Mouse (Mus musculus): ENCODE measurements at regions not wholly inside any gene's neighbourhood (a gene's known extent, or its start where the extent isn't known, plus 50 kb on each side); places are given as distances from the start of the nearest gene placed in this dataset.

DNA sequence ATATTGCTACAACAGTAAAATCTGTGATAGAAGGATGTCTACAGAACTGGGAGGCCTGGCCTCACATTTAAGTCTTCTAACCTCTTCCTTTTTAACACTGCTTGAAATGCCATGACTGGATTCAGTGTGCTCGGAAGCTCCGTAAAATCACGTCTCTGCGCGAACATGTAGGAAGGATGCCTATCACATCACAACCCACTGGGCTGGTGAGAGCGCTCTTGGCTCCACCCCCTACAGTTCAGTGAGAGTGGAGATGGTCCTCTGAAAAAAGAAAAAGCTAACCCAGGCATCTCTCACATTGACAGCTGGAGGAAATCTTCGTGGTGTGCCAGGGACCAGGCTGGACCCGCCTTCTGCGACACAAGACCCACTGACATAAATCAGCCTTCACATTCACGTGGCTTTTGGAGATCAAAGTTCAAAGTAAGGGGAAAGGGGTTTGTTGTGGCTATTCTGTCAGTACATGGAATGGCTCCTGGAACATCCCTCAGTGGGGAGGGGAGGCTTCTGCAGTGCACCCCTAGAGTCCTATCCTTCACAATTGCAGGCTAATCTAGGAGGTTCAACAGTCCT lies 230.8 kb upstream of the Jmjd1c start:
- Histone ChIP-seq H3K4me2 (no peak overlapping the region), H3K4me3 (replicated peaks) (no peak overlapping the region), H3K9me3 (replicated peaks) (no peaks in the 10 kb centered on the region), H3K27ac (replicated peaks) (no peak overlapping the region), H3K9ac (replicated peaks) (no peak overlapping the region), H3K36me3 (no peaks in the 10 kb centered on the region), H3K4me1 (no peaks in the 10 kb centered on the region), H3K27me3 (replicated peaks) (no peaks in the 10 kb centered on the region)
- WGBS, result 78% methylated on average over 10 of the region's 10 CpGs
- no peak for ATAC-seq (ENCODE audit: low FRiP score)

DNA sequence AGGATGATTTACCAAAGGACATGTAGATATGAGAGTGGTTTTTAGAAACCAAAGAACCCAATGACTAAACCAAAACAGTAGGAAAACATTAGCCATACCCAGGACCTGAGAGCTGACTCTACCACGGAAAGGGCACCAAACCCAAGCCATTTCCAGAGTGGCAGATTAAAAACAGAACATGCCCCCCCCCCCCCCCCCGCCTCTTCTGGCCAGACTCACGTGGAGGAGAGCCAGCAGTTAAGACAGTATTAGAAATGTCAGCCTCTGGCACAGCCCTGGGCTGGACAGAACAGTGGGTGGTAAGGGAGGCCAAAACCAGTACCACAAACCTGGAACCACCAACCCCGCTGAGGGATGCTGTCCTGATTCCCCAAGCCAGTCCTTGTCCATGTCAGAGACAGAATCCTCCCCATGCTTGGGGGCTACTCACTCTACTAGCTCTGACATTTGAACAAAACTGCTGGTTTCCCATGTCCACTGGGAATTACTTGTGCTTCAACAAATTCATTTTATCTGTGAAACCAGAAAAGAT lies 224.7 kb upstream of the Jmjd1c start:
- H3K4me1 ChIP-seq, result no peaks in the 10 kb centered on the region
- no peak overlapping the region for H3K9ac ChIP-seq (replicated peaks)
- no peaks in the 10 kb centered on the region for H3K27me3 ChIP-seq (replicated peaks)
- H3K9me3 ChIP-seq (replicated peaks), result no peaks in the 10 kb centered on the region
- no peak overlapping the region for H3K27ac ChIP-seq (replicated peaks)
- H3K36me3 ChIP-seq, result no peaks in the 10 kb centered on the region
- H3K4me2 ChIP-seq, result no peak overlapping the region
- 77% methylated on average over 3 of the region's 4 CpGs for WGBS
- no peak overlapping the region for H3K4me3 ChIP-seq (replicated peaks)
- ATAC-seq (ENCODE audit: low FRiP score), result no peak

DNA sequence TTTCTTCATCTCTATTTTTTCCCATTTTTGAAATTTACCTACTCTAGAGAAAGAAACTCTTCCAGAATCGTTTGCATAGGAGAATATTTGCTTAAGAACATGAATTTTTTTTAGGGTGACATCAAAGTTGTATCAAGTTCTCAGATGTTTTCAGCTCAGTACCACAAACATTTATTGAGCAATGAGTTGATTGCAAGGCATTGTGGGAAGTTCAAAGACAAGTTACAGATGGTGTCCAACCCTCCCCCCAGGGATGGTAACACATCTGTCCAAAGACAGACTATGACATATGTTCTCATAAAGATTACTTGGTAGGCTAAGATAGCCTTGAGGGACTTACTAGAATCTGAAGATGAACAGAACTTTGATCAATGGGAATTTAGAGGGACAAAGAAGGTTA lies 224.3 kb upstream of the Jmjd1c start:
- no peak for ATAC-seq (ENCODE audit: low FRiP score)
- Histone ChIP-seq H3K4me2 (no peak overlapping the region), H3K27ac (replicated peaks) (no peak overlapping the region), H3K9ac (replicated peaks) (no peak overlapping the region), H3K4me3 (replicated peaks) (no peak overlapping the region), H3K9me3 (replicated peaks) (no peaks in the 10 kb centered on the region), H3K36me3 (no peaks in the 10 kb centered on the region), H3K4me1 (no peaks in the 10 kb centered on the region), H3K27me3 (replicated peaks) (no peaks in the 10 kb centered on the region)
- 64% methylated on average over 1 of the region's 1 CpGs for WGBS

DNA sequence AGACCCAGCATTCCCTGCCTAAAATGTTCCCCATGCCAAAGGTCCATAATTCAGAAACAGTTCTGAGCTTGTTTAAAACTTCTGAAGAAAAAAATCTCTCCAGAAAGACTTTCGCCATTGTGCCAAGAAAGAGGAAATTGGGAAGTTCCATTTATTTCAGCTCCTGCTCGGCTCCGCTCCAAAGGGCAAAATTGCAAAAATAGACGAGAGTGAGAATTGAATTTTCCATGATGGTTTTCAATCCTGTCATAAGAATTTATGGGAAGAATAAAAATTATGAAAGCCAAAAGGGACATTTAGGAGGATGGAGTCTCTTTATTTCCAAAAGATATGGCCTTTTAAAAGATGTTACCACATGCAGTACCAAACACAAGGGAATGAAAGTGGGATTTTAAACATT lies 222.5 kb upstream of the Jmjd1c start:
- no peak overlapping the region for H3K4me3 ChIP-seq (replicated peaks)
- no peaks in the 10 kb centered on the region for H3K36me3 ChIP-seq
- no peaks in the 10 kb centered on the region for H3K4me1 ChIP-seq
- WGBS, result 89% methylated on average over 4 of the region's 4 CpGs
- no peaks in the 10 kb centered on the region for H3K27me3 ChIP-seq (replicated peaks)
- H3K27ac ChIP-seq (replicated peaks), result no peak overlapping the region
- no peak for ATAC-seq (ENCODE audit: low FRiP score)
- H3K4me2 ChIP-seq, result no peak overlapping the region
- no peak overlapping the region for H3K9ac ChIP-seq (replicated peaks)
- no peaks in the 10 kb centered on the region for H3K9me3 ChIP-seq (replicated peaks)

DNA sequence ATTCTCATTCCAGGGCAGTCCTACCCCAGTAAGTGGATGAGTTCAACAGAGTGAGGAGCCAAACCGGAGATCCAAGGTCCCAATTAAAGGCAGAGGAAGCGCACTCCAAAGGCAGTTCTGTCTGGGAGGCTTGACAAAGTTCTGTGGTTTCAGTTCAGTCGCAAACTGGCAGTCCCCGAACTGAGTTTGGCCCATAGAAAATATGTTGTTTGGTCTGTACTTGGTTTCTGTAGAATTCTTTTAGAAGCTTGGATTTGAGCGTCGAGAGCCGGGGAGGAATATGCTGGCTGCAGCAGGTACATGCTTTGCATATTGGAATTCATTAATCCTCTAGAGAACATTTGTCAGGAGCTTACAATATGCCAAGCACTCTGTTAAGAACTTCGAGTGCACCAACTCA lies 216.9 kb upstream of the Jmjd1c start:
- no peaks in the 10 kb centered on the region for H3K4me1 ChIP-seq
- H3K9me3 ChIP-seq (replicated peaks), result no peaks in the 10 kb centered on the region
- H3K4me3 ChIP-seq (replicated peaks), result no peak overlapping the region
- H3K27ac ChIP-seq (replicated peaks), result no peak overlapping the region
- no peaks in the 10 kb centered on the region for H3K27me3 ChIP-seq (replicated peaks)
- no peak overlapping the region for H3K4me2 ChIP-seq
- ATAC-seq (ENCODE audit: low FRiP score), result no peak
- 75% methylated on average over 8 of the region's 8 CpGs for WGBS
- H3K36me3 ChIP-seq, result no peaks in the 10 kb centered on the region
- H3K9ac ChIP-seq (replicated peaks), result no peak overlapping the region

DNA sequence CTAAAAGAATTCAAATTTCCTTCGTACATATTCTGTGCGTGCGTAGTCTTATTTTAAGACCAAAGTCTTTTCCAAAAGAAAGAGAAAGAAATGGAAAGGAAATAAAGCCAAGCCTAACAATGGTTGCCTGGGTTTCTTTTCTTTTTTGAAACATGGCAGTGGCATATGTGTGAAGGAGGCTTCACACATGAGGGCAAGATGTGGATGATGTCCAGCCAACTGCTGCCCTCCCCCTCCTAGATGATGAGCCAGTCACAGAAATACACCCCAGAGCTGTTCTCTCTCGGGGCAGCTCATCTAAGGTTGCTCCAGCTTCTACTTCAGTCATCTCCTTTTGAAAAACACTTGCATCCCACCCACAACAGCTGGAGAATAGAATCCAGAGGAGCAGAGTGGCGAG lies 213.1 kb upstream of the Jmjd1c start:
- H3K9me3 ChIP-seq (replicated peaks), result no peaks in the 10 kb centered on the region
- WGBS, result 90% methylated on average over 5 of the region's 5 CpGs
- no peak overlapping the region for H3K4me3 ChIP-seq (replicated peaks)
- no peaks in the 10 kb centered on the region for H3K27me3 ChIP-seq (replicated peaks)
- H3K27ac ChIP-seq (replicated peaks), result no peak overlapping the region
- ATAC-seq (ENCODE audit: low FRiP score), result no peak
- no peak overlapping the region for H3K4me2 ChIP-seq
- H3K4me1 ChIP-seq, result no peaks in the 10 kb centered on the region
- no peaks in the 10 kb centered on the region for H3K36me3 ChIP-seq
- no peak overlapping the region for H3K9ac ChIP-seq (replicated peaks)

DNA sequence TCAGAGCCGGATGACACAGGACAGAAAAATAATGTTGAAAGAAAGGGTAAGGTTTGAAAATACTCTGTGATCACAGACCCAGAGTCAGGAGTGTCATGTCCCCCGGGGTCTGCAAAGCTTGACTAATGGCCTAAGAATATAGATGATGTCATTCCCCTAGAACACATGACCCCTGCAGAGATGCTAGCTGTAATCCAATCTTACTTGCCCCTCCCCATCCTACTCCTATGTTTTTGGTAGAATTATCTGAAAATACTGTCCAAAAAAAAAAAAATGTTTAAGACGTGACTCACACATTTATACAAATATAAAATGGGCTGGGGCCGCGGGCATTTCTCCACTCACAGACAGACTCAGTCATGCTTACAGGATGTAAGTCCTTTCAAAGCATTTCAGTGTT lies 210.3 kb upstream of the Jmjd1c start:
- H3K9ac ChIP-seq (replicated peaks), result no peak overlapping the region
- no peak for ATAC-seq (ENCODE audit: low FRiP score)
- H3K4me3 ChIP-seq (replicated peaks), result no peak overlapping the region
- H3K9me3 ChIP-seq (replicated peaks), result no peaks in the 10 kb centered on the region
- no peaks in the 10 kb centered on the region for H3K4me1 ChIP-seq
- WGBS, result 76% methylated on average over 5 of the region's 5 CpGs
- no peaks in the 10 kb centered on the region for H3K36me3 ChIP-seq
- H3K27ac ChIP-seq (replicated peaks), result no peak overlapping the region
- H3K27me3 ChIP-seq (replicated peaks), result no peaks in the 10 kb centered on the region
- no peak overlapping the region for H3K4me2 ChIP-seq

DNA sequence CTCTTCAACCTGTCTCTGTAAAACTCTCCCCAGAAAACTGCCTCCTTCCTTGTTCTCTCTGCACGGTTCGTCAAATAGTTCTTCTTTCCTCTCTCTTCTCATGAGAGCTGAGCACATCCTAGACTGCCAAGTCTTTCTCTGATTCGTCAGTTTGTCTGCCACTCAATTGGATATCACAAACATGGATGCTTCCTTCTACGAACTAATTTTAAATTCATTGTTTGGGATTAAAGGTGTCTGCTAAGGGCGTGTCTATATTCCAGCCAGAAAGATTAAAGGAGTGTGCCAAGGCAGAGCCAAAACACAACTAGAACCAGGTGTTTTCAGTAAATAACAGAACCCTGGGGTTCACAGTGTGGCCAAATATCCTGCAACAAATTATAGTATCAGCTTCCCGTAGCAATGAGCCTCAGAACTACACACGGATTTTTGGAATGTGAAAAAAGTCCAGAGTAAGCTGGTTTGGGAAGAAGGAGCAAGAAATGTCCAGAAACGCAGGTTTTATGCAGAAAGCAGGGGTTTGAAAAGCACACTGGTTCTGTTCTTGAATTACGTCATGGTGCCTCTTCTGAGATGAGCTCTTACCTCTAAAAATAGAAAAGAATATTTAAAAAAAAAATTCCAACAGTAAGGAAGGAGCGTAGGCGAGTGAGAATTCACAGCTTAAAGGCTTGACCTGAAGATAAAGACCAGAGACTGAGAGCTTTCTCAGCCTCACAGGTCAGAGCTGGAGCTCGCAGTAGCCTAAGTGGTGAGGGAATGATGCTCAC lies 206.0 kb upstream of the Jmjd1c start:
- Histone ChIP-seq H3K4me1 (no peaks in the 10 kb centered on the region), H3K9me3 (replicated peaks) (no peaks in the 10 kb centered on the region), H3K36me3 (no peaks in the 10 kb centered on the region), H3K27me3 (replicated peaks) (no peaks in the 10 kb centered on the region), H3K9ac (replicated peaks) (no peak overlapping the region), H3K4me2 (no peak overlapping the region), H3K27ac (replicated peaks) (no peak overlapping the region), H3K4me3 (replicated peaks) (no peak overlapping the region)
- ATAC-seq (ENCODE audit: low FRiP score), result no peak
- WGBS, result 89% methylated on average over 12 of the region's 12 CpGs

DNA sequence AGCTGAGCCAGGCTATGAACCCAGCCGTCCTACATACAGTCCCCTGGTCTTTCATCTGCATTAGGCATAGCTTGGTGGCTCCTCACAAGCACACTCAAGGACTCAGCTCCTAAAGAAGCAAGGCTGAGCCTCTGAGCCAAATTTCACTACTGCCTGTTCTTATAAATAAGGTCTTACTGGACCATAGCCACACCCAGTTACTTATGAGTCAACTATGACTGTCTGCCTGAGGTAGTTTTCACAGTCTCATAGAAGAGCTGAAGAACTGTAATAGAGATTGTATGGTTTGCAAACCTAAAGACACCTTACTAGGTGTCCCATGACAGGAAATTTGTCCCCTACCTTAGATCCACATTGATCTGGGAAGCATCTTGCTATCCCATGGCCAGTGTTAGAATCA lies 204.1 kb upstream of the Jmjd1c start:
- H3K4me2 ChIP-seq, result no peak overlapping the region
- 97% methylated on average over 1 of the region's 1 CpGs for WGBS
- H3K27ac ChIP-seq (replicated peaks), result no peak overlapping the region
- ATAC-seq (ENCODE audit: low FRiP score), result no peak
- no peaks in the 10 kb centered on the region for H3K36me3 ChIP-seq
- H3K27me3 ChIP-seq (replicated peaks), result no peaks in the 10 kb centered on the region
- H3K9ac ChIP-seq (replicated peaks), result no peak overlapping the region
- H3K4me1 ChIP-seq, result no peaks in the 10 kb centered on the region
- no peak overlapping the region for H3K4me3 ChIP-seq (replicated peaks)
- H3K9me3 ChIP-seq (replicated peaks), result no peaks in the 10 kb centered on the region

DNA sequence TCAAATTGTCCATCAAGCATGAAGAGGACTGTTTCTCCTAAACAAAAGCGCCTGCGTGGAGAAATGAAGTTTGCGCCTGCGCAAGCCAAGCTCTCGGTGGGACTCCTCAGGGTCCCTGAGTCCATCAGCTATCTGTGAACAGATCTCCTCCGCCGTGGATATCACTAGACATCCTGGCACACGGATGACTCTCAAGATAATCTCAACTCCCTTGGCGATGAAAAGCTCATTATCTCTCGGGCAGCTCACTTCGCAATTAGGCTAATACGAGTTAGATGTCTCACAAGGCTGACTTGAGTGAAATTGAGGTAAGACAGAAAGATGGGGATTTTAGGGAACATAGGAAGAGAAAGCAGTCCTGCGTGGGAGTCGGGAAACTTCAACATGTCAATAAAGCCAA lies 202.1 kb upstream of the Jmjd1c start:
- no peaks in the 10 kb centered on the region for H3K27me3 ChIP-seq (replicated peaks)
- H3K27ac ChIP-seq (replicated peaks), result no peak overlapping the region
- H3K4me2 ChIP-seq, result no peak overlapping the region
- no peaks in the 10 kb centered on the region for H3K36me3 ChIP-seq
- H3K9me3 ChIP-seq (replicated peaks), result no peaks in the 10 kb centered on the region
- H3K4me3 ChIP-seq (replicated peaks), result no peak overlapping the region
- no peak overlapping the region for H3K9ac ChIP-seq (replicated peaks)
- no peak for ATAC-seq (ENCODE audit: low FRiP score)
- H3K4me1 ChIP-seq, result peaks cover 13% of the 10 kb centered on the region
- 73% methylated on average over 14 of the region's 14 CpGs for WGBS

DNA sequence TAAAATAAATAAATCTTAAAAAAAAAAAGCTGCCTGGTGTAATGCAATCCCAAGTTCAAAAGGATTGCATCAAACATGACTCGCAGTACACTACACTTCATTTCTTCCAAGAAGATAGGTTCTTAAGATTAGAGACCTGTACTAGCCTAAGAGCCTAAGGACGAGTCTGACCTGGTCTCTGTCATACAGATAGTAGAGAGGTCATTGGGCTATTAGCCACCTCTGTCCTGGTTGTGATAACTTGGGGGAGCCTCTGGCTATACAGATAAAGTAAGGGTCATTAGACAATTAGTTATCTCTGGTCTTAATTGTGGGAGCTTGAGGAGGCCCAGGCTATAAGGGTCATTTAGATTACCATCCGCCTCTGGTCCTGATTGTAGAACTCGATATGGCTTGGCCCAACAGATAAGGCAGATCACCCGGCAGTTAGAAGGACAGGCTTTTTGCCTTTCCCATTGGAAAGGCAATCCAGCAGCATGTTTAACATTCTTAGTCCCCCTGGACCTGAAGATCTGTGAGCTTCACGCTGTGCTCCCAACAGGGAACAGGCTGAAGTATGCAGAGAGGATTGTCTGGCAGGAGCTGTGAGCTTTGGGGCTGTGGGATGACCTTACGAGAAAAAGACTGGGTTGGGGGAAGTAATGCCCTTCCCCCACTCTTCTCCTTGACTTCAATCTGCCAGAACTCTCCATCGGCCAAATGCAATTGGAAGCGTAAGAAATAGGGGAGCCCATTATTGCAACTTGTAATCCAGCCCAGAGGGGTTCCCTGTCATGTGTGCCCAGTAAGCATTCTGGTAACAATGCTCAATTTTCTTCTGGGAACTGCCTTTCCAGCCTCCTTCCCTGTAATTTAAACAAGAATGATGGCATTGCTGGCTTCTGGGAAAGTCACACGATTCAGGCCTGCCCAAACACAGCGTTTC lies 199.0 kb upstream of the Jmjd1c start:
- no peak for ATAC-seq (ENCODE audit: low FRiP score)
- H3K4me3 ChIP-seq (replicated peaks), result no peak overlapping the region
- H3K36me3 ChIP-seq, result no peaks in the 10 kb centered on the region
- no peak overlapping the region for H3K9ac ChIP-seq (replicated peaks)
- no peak overlapping the region for H3K4me2 ChIP-seq
- WGBS, result 26% methylated on average over 11 of the region's 11 CpGs
- H3K27me3 ChIP-seq (replicated peaks), result no peaks in the 10 kb centered on the region
- no peak overlapping the region for H3K27ac ChIP-seq (replicated peaks)
- H3K4me1 ChIP-seq, result peaks cover 27% of the 10 kb centered on the region
- no peaks in the 10 kb centered on the region for H3K9me3 ChIP-seq (replicated peaks)

DNA sequence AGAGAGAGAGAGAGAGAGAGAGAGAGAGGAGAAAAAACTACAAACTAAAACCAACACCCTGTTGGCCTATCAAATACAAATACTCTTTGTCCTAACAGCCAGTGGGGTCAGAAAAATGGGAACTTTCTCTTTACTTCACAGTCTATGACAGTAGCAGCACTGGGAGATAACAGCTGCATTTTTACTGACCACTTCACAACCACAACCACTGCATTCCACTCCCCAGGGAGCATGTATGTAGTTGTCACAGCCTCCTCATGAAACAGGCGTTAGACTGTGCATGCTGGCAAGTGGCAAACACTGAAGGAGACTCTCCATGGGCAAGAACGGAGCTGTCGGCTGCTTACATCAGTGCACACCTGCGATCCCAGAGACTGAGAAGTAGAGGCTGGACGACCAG lies 196.2 kb upstream of the Jmjd1c start:
- H3K9me3 ChIP-seq (replicated peaks), result no peaks in the 10 kb centered on the region
- H3K27ac ChIP-seq (replicated peaks), result no peak overlapping the region
- peaks cover 30% of the 10 kb centered on the region for H3K4me1 ChIP-seq
- no peak overlapping the region for H3K9ac ChIP-seq (replicated peaks)
- no peak for ATAC-seq (ENCODE audit: low FRiP score)
- no peak overlapping the region for H3K4me2 ChIP-seq
- no peak overlapping the region for H3K4me3 ChIP-seq (replicated peaks)
- H3K36me3 ChIP-seq, result no peaks in the 10 kb centered on the region
- no peaks in the 10 kb centered on the region for H3K27me3 ChIP-seq (replicated peaks)
- 91% methylated on average over 5 of the region's 5 CpGs for WGBS

Measured in neural tube, embryonic 15.5 days (tissue).